Mouse (Mus musculus): Measurements from ENCODE around the gene Pde4b. TPM values are rescaled to one million over a fixed set of nuclear protein-coding genes. Genes with fewer than 3 reads are reported as not detected.

Gene Pde4b
- polyA plus RNA-seq, 1 experiment from 2014 or later = 5.6 TPM

GRCm38 (mm10) chr4:102432040-102432782, 344.9 kb downstream of the Pde4b start:
- Histone ChIP-seq H3K27ac (replicated peaks) (no peak overlapping the region), H3K36me3 (no peaks in the 10 kb centered on the region), H3K4me3 (no peak overlapping the region), H3K9me3 (replicated peaks) (no peaks in the 10 kb centered on the region), H3K27me3 (ENCODE audit: low read depth, poor library complexity, severe bottlenecking) (no peaks in the 10 kb centered on the region), H3K4me1 (no peaks in the 10 kb centered on the region)
- DNase-seq (ENCODE audit: low spot score) = no peak
- 70% methylated on average over 9 of the region's 9 CpGs for WGBS

- Histone ChIP-seq H3K4me3 (no peak overlapping the region), H3K27ac (replicated peaks) (no peak overlapping the region), H3K9me3 (replicated peaks) (no peaks in the 10 kb centered on the region), H3K27me3 (ENCODE audit: low read depth, poor library complexity, severe bottlenecking) (no peaks in the 10 kb centered on the region), H3K36me3 (no peaks in the 10 kb centered on the region), H3K4me1 (no peaks in the 10 kb centered on the region)
- DNase-seq (ENCODE audit: low spot score) = no peak
- WGBS = 80% methylated on average over 5 of the region's 5 CpGs
Measured at GRCm38 (mm10) chr4:102439401-102440118, 352.2 kb downstream of the Pde4b start.

GRCm38 (mm10) chr4:102440119-102440481, 352.8 kb downstream of the Pde4b start:
- 89% methylated on average over 4 of the region's 4 CpGs for WGBS
- Histone ChIP-seq H3K4me3 (no peak overlapping the region), H3K4me1 (no peaks in the 10 kb centered on the region), H3K27ac (replicated peaks) (no peak overlapping the region), H3K27me3 (ENCODE audit: low read depth, poor library complexity, severe bottlenecking) (no peaks in the 10 kb centered on the region), H3K36me3 (no peaks in the 10 kb centered on the region), H3K9me3 (replicated peaks) (no peaks in the 10 kb centered on the region)
- DNase-seq (ENCODE audit: low spot score) = no peak

GRCm38 (mm10) chr4:102443533-102443932, 356.2 kb downstream of the Pde4b start:
- H3K4me3 ChIP-seq = no peak overlapping the region
- no peak for DNase-seq (ENCODE audit: low spot score)
- no peaks in the 10 kb centered on the region for H3K27me3 ChIP-seq (ENCODE audit: low read depth, poor library complexity, severe bottlenecking)
- no peak overlapping the region for H3K27ac ChIP-seq (replicated peaks)
- no peaks in the 10 kb centered on the region for H3K9me3 ChIP-seq (replicated peaks)
- 72% methylated on average over 5 of the region's 5 CpGs for WGBS
- H3K4me1 ChIP-seq = no peaks in the 10 kb centered on the region
- H3K36me3 ChIP-seq = no peaks in the 10 kb centered on the region

GRCm38 (mm10) chr4:102444501-102444900, 357.2 kb downstream of the Pde4b start:
- H3K36me3 ChIP-seq = no peaks in the 10 kb centered on the region
- no peak for DNase-seq (ENCODE audit: low spot score)
- no peaks in the 10 kb centered on the region for H3K4me1 ChIP-seq
- H3K9me3 ChIP-seq (replicated peaks) = no peaks in the 10 kb centered on the region
- H3K27ac ChIP-seq (replicated peaks) = no peak overlapping the region
- H3K27me3 ChIP-seq (ENCODE audit: low read depth, poor library complexity, severe bottlenecking) = no peaks in the 10 kb centered on the region
- 69% methylated on average over 3 of the region's 3 CpGs for WGBS
- H3K4me3 ChIP-seq = no peak overlapping the region

GRCm38 (mm10) chr4:102446160-102446945, 359.0 kb downstream of the Pde4b start:
- no peaks in the 10 kb centered on the region for H3K9me3 ChIP-seq (replicated peaks)
- H3K27me3 ChIP-seq (ENCODE audit: low read depth, poor library complexity, severe bottlenecking) = no peaks in the 10 kb centered on the region
- WGBS = 85% methylated on average over 8 of the region's 8 CpGs
- no peak overlapping the region for H3K4me3 ChIP-seq
- H3K36me3 ChIP-seq = no peaks in the 10 kb centered on the region
- H3K27ac ChIP-seq (replicated peaks) = no peak overlapping the region
- no peak for DNase-seq (ENCODE audit: low spot score)
- no peaks in the 10 kb centered on the region for H3K4me1 ChIP-seq

GRCm38 (mm10) chr4:102456426-102456825, 369.1 kb downstream of the Pde4b start:
- H3K4me1 ChIP-seq = 0 out of 2 replicates have a peak, but pooled peaks cover 5% of the 10 kb centered on the region
- no peak overlapping the region for H3K27ac ChIP-seq (replicated peaks)
- no peak overlapping the region for H3K4me3 ChIP-seq
- no peaks in the 10 kb centered on the region for H3K27me3 ChIP-seq (ENCODE audit: low read depth, poor library complexity, severe bottlenecking)
- no peaks in the 10 kb centered on the region for H3K9me3 ChIP-seq (replicated peaks)
- WGBS = 69% methylated on average over 3 of the region's 3 CpGs
- no peak for DNase-seq (ENCODE audit: low spot score)
- H3K36me3 ChIP-seq = no peaks in the 10 kb centered on the region

- Histone ChIP-seq H3K4me3 (no peak overlapping the region), H3K27me3 (ENCODE audit: low read depth, poor library complexity, severe bottlenecking) (no peaks in the 10 kb centered on the region), H3K9me3 (replicated peaks) (no peaks in the 10 kb centered on the region), H3K27ac (replicated peaks) (no peak overlapping the region), H3K4me1 (0 out of 2 replicates have a peak, but pooled peaks cover 5% of the 10 kb centered on the region), H3K36me3 (no peaks in the 10 kb centered on the region)
- WGBS = 66% methylated on average over 5 of the region's 5 CpGs
- no peak for DNase-seq (ENCODE audit: low spot score)
Measured at GRCm38 (mm10) chr4:102459216-102459999, 372.1 kb downstream of the Pde4b start.

- peaks cover 9% of the 10 kb centered on the region for H3K4me1 ChIP-seq
- H3K4me3 ChIP-seq = no peak overlapping the region
- WGBS = 64% methylated on average over 3 of the region's 3 CpGs
- no peak for DNase-seq (ENCODE audit: low spot score)
- H3K27ac ChIP-seq (replicated peaks) = no peak overlapping the region
- H3K9me3 ChIP-seq (replicated peaks) = no peaks in the 10 kb centered on the region
- H3K27me3 ChIP-seq (ENCODE audit: low read depth, poor library complexity, severe bottlenecking) = no peaks in the 10 kb centered on the region
- H3K36me3 ChIP-seq = no peaks in the 10 kb centered on the region
Measured at GRCm38 (mm10) chr4:102478104-102478503, 390.8 kb downstream of the Pde4b start.

GRCm38 (mm10) chr4:102478860-102479259, 391.5 kb downstream of the Pde4b start:
- H3K36me3 ChIP-seq = no peaks in the 10 kb centered on the region
- H3K9me3 ChIP-seq (replicated peaks) = no peaks in the 10 kb centered on the region
- H3K4me3 ChIP-seq = no peak overlapping the region
- H3K27ac ChIP-seq (replicated peaks) = no peak overlapping the region
- no peak for DNase-seq (ENCODE audit: low spot score)
- H3K27me3 ChIP-seq (ENCODE audit: low read depth, poor library complexity, severe bottlenecking) = no peaks in the 10 kb centered on the region
- peaks cover 16% of the 10 kb centered on the region for H3K4me1 ChIP-seq
- 83% methylated on average over 7 of the region's 7 CpGs for WGBS

- H3K9me3 ChIP-seq (replicated peaks) = no peaks in the 10 kb centered on the region
- WGBS = 68% methylated on average over 6 of the region's 6 CpGs
- H3K27ac ChIP-seq (replicated peaks) = no peak overlapping the region
- H3K4me3 ChIP-seq = no peak overlapping the region
- H3K36me3 ChIP-seq = no peaks in the 10 kb centered on the region
- peak; percentile 24 for DNase-seq (ENCODE audit: low spot score)
- no peaks in the 10 kb centered on the region for H3K27me3 ChIP-seq (ENCODE audit: low read depth, poor library complexity, severe bottlenecking)
- H3K4me1 ChIP-seq = peaks cover 17% of the 10 kb centered on the region
Measured at GRCm38 (mm10) chr4:102480830-102481484, 393.6 kb downstream of the Pde4b start.
